Mouse (Mus musculus): ENCODE data around the gene Cnn3. TPM values are rescaled to one million over a fixed set of nuclear protein-coding genes. Genes with fewer than 3 reads are reported as not detected.

Gene Cnn3
- polyA plus RNA-seq, 1 experiment: 64.4 TPM

- 87% methylated on average over 16 of the region's 16 CpGs for WGBS
- TF ChIP-seq CTCF (IDR thresholded peaks at IDR 0.05; ENCODE audit: control insufficient read depth, insufficient read depth, low read length) (no peak), POLR2A (IDR thresholded peaks at IDR 0.05; ENCODE audit: borderline replicate concordance, control insufficient read depth, low read depth, low read length) (no peak)
- Histone ChIP-seq H3K27ac (ENCODE audit: control insufficient read depth, insufficient read depth, low read depth, low read length, poor library complexity) (no peak overlapping the region), H3K4me3 (replicated peaks; ENCODE audit: control insufficient read depth, low read depth, low read length) (no peak overlapping the region), H3K4me1 (ENCODE audit: control insufficient read depth, insufficient read depth, low read length) (no peaks in the 10 kb centered on the region; the same call in 1 of the 2 replicates)
Measured at GRCm38 (mm10) chr3:121395588-121396295, 30.6 kb upstream of the Cnn3 start.

- WGBS: 85% methylated on average over 7 of the region's 7 CpGs
- no peak overlapping the region for H3K27ac ChIP-seq (ENCODE audit: control insufficient read depth, insufficient read depth, low read depth, low read length, poor library complexity)
- no peak overlapping the region for H3K4me3 ChIP-seq (replicated peaks; ENCODE audit: control insufficient read depth, low read depth, low read length)
- TF ChIP-seq POLR2A (IDR thresholded peaks at IDR 0.05; ENCODE audit: borderline replicate concordance, control insufficient read depth, low read depth, low read length): no peak
- TF ChIP-seq CTCF (IDR thresholded peaks at IDR 0.05; ENCODE audit: control insufficient read depth, insufficient read depth, low read length): no peak
- no peaks in the 10 kb centered on the region; the same call in 1 of the 2 replicates for H3K4me1 ChIP-seq (ENCODE audit: control insufficient read depth, insufficient read depth, low read length)
Measured at GRCm38 (mm10) chr3:121396561-121396960, 29.7 kb upstream of the Cnn3 start.

GRCm38 (mm10) chr3:121397007-121397406, 29.3 kb upstream of the Cnn3 start:
- Histone ChIP-seq H3K27ac (ENCODE audit: control insufficient read depth, insufficient read depth, low read depth, low read length, poor library complexity) (no peak overlapping the region), H3K4me1 (ENCODE audit: control insufficient read depth, insufficient read depth, low read length) (no peaks in the 10 kb centered on the region; the same call in 1 of the 2 replicates), H3K4me3 (replicated peaks; ENCODE audit: control insufficient read depth, low read depth, low read length) (no peak overlapping the region)
- 77% methylated on average over 6 of the region's 6 CpGs for WGBS
- TF ChIP-seq POLR2A (IDR thresholded peaks at IDR 0.05; ENCODE audit: borderline replicate concordance, control insufficient read depth, low read depth, low read length) (no peak), CTCF (IDR thresholded peaks at IDR 0.05; ENCODE audit: control insufficient read depth, insufficient read depth, low read length) (no peak)

GRCm38 (mm10) chr3:121401384-121401783, 24.9 kb upstream of the Cnn3 start:
- no peaks in the 10 kb centered on the region for H3K4me1 ChIP-seq (ENCODE audit: control insufficient read depth, insufficient read depth, low read length)
- no peak overlapping the region for H3K4me3 ChIP-seq (replicated peaks; ENCODE audit: control insufficient read depth, low read depth, low read length)
- no peak overlapping the region for H3K27ac ChIP-seq (ENCODE audit: control insufficient read depth, insufficient read depth, low read depth, low read length, poor library complexity)
- TF ChIP-seq POLR2A (IDR thresholded peaks at IDR 0.05; ENCODE audit: borderline replicate concordance, control insufficient read depth, low read depth, low read length): no peak
- no peak for TF ChIP-seq CTCF (IDR thresholded peaks at IDR 0.05; ENCODE audit: control insufficient read depth, insufficient read depth, low read length)
- 73% methylated on average over 4 of the region's 4 CpGs for WGBS

DNA sequence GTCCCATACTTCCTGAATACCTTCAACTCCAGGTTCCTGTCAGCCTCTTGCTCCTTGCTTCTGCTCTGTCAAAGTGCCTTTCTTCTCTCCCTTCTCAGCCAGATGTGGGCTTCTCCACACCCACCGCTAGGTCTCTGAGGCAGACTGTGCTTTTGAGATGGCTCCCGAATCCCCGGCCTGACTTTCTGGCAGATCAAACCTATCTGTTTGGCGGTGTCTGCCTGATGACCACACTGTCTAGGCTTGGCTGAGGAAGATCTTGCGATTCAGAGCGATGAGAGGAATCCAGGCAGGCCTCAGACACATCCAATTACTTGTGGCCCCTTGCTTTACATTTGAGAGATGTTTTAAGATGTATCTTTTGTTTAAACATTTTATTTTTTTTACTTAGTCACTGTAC, 24.2 kb upstream of the Cnn3 start:
- Histone ChIP-seq H3K4me1 (ENCODE audit: control insufficient read depth, insufficient read depth, low read length) (no peaks in the 10 kb centered on the region), H3K27ac (ENCODE audit: control insufficient read depth, insufficient read depth, low read depth, low read length, poor library complexity) (no peak overlapping the region), H3K4me3 (replicated peaks; ENCODE audit: control insufficient read depth, low read depth, low read length) (no peak overlapping the region)
- TF ChIP-seq POLR2A (IDR thresholded peaks at IDR 0.05; ENCODE audit: borderline replicate concordance, control insufficient read depth, low read depth, low read length): no peak
- no peak for TF ChIP-seq CTCF (IDR thresholded peaks at IDR 0.05; ENCODE audit: control insufficient read depth, insufficient read depth, low read length)
- 87% methylated on average over 6 of the region's 6 CpGs for WGBS

- H3K4me3 ChIP-seq (replicated peaks; ENCODE audit: control insufficient read depth, low read depth, low read length): no peak overlapping the region
- no peak for TF ChIP-seq CTCF (IDR thresholded peaks at IDR 0.05; ENCODE audit: control insufficient read depth, insufficient read depth, low read length)
- TF ChIP-seq POLR2A (IDR thresholded peaks at IDR 0.05; ENCODE audit: borderline replicate concordance, control insufficient read depth, low read depth, low read length): no peak
- WGBS: 48% methylated on average over 5 of the region's 5 CpGs
- no peaks in the 10 kb centered on the region for H3K4me1 ChIP-seq (ENCODE audit: control insufficient read depth, insufficient read depth, low read length)
- no peak overlapping the region for H3K27ac ChIP-seq (ENCODE audit: control insufficient read depth, insufficient read depth, low read depth, low read length, poor library complexity)
Measured at GRCm38 (mm10) chr3:121403449-121403848, 22.8 kb upstream of the Cnn3 start.

DNA sequence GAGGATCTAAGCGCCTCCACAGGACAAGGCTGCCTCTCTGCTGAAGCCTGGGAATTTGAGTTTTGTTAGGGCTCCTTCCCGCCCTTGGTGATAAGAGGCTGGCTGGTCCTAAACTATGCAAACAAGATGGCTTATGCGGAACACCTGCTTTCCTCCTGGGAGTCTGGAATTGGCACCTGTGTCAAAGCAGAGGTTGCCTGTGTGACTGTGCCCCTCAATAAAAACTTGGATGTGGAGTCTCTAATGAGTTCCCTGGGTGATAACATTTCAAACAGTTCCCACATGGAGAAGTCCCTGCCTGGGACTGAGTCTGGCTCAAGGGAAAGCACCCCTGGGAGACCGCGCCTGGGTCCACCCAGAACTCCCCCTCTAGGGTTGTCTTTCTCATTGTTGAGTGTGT, 21.2 kb upstream of the Cnn3 start:
- no peak for TF ChIP-seq POLR2A (IDR thresholded peaks at IDR 0.05; ENCODE audit: borderline replicate concordance, control insufficient read depth, low read depth, low read length)
- TF ChIP-seq CTCF (IDR thresholded peaks at IDR 0.05; ENCODE audit: control insufficient read depth, insufficient read depth, low read length): no peak
- Histone ChIP-seq H3K27ac (ENCODE audit: control insufficient read depth, insufficient read depth, low read depth, low read length, poor library complexity) (no peak overlapping the region), H3K4me1 (ENCODE audit: control insufficient read depth, insufficient read depth, low read length) (no peaks in the 10 kb centered on the region), H3K4me3 (replicated peaks; ENCODE audit: control insufficient read depth, low read depth, low read length) (no peak overlapping the region)
- 85% methylated on average over 5 of the region's 5 CpGs for WGBS

- TF ChIP-seq POLR2A (IDR thresholded peaks at IDR 0.05; ENCODE audit: borderline replicate concordance, control insufficient read depth, low read depth, low read length) (no peak), CTCF (IDR thresholded peaks at IDR 0.05; ENCODE audit: control insufficient read depth, insufficient read depth, low read length) (no peak)
- H3K4me3 ChIP-seq (replicated peaks; ENCODE audit: control insufficient read depth, low read depth, low read length): no peak overlapping the region
- H3K27ac ChIP-seq (ENCODE audit: control insufficient read depth, insufficient read depth, low read depth, low read length, poor library complexity): no peak overlapping the region
- H3K4me1 ChIP-seq (ENCODE audit: control insufficient read depth, insufficient read depth, low read length): no peaks in the 10 kb centered on the region
- 83% methylated on average over 9 of the region's 9 CpGs for WGBS
Measured at GRCm38 (mm10) chr3:121407417-121407816, 18.9 kb upstream of the Cnn3 start.
